Mouse (Mus musculus): Measurements from ENCODE around the gene Foxred2. TPM values are rescaled to one million over a fixed set of nuclear protein-coding genes. Genes with fewer than 3 reads are reported as not detected.

Foxred2 gene
- polyA plus RNA-seq (2012): not detected in 2 replicates

- TF ChIP-seq GATA1 (IDR thresholded peaks at IDR 0.05; ENCODE audit: low read length): no peak
These were observed at the start of gene Foxred2 for GRCm38 (mm10) chr15:77956404-77956901. Gene Foxred2, minus strand, starts transcription at chr15:77956722.

GRCm38 (mm10) chr15:78003929-78004328, 47.4 kb upstream of the Foxred2 start:
- no peak for TF ChIP-seq GATA1 (IDR thresholded peaks at IDR 0.05; ENCODE audit: low read length)

- TF ChIP-seq GATA1 (IDR thresholded peaks at IDR 0.05; ENCODE audit: low read length): no peak
These were observed 44.9 kb upstream of the Foxred2 start for GRCm38 (mm10) chr15:78001400-78001799.

GRCm38 (mm10) chr15:77988541-77988940, 32.0 kb upstream of the Foxred2 start:
- TF ChIP-seq GATA1 (IDR thresholded peaks at IDR 0.05; ENCODE audit: low read length): no peak

- TF ChIP-seq GATA1 (IDR thresholded peaks at IDR 0.05; ENCODE audit: low read length): no peak
These were observed 26.9 kb upstream of the Foxred2 start for GRCm38 (mm10) chr15:77983391-77983790.

- TF ChIP-seq GATA1 (IDR thresholded peaks at IDR 0.05; ENCODE audit: low read length): no peak
These were observed 25.8 kb upstream of the Foxred2 start for GRCm38 (mm10) chr15:77982195-77982939.

GRCm38 (mm10) chr15:77981181-77981680, 24.7 kb upstream of the Foxred2 start:
- TF ChIP-seq GATA1 (IDR thresholded peaks at IDR 0.05; ENCODE audit: low read length): no peak

- no peak for TF ChIP-seq GATA1 (IDR thresholded peaks at IDR 0.05; ENCODE audit: low read length)
These were observed 22.9 kb upstream of the Foxred2 start for GRCm38 (mm10) chr15:77979427-77979865.

GRCm38 (mm10) chr15:77977663-77978062, 21.1 kb upstream of the Foxred2 start:
- TF ChIP-seq GATA1 (IDR thresholded peaks at IDR 0.05; ENCODE audit: low read length): no peak

GRCm38 (mm10) chr15:77974165-77974841, 17.8 kb upstream of the Foxred2 start:
- no peak for TF ChIP-seq GATA1 (IDR thresholded peaks at IDR 0.05; ENCODE audit: low read length)

GRCm38 (mm10) chr15:77970470-77971292, 14.2 kb upstream of the Foxred2 start, which contains the start of gene Eif3d:
Gene Eif3d, minus strand, starts transcription at chr15:77970813.
- no peak for TF ChIP-seq GATA1 (IDR thresholded peaks at IDR 0.05; ENCODE audit: low read length)

- no peak for TF ChIP-seq GATA1 (IDR thresholded peaks at IDR 0.05; ENCODE audit: low read length)
These were observed 13.5 kb upstream of the Foxred2 start for GRCm38 (mm10) chr15:77969940-77970469.

- TF ChIP-seq GATA1 (IDR thresholded peaks at IDR 0.05; ENCODE audit: low read length): no peak
These were observed 8.6 kb upstream of the Foxred2 start for GRCm38 (mm10) chr15:77965117-77965528.

GRCm38 (mm10) chr15:77962447-77962846, 5.9 kb upstream of the Foxred2 start:
- TF ChIP-seq GATA1 (IDR thresholded peaks at IDR 0.05; ENCODE audit: low read length): no peak

GRCm38 (mm10) chr15:77960693-77961092, 4.2 kb upstream of the Foxred2 start:
- no peak for TF ChIP-seq GATA1 (IDR thresholded peaks at IDR 0.05; ENCODE audit: low read length)
